Mouse (Mus musculus): ENCODE data around the gene Mark2.
"Not testable (repeated sequence)": the region's sequence is repeated elsewhere in the genome, so short reads cannot be mapped to it uniquely, and the experiment has no call there.

Mark2 gene

DNA sequence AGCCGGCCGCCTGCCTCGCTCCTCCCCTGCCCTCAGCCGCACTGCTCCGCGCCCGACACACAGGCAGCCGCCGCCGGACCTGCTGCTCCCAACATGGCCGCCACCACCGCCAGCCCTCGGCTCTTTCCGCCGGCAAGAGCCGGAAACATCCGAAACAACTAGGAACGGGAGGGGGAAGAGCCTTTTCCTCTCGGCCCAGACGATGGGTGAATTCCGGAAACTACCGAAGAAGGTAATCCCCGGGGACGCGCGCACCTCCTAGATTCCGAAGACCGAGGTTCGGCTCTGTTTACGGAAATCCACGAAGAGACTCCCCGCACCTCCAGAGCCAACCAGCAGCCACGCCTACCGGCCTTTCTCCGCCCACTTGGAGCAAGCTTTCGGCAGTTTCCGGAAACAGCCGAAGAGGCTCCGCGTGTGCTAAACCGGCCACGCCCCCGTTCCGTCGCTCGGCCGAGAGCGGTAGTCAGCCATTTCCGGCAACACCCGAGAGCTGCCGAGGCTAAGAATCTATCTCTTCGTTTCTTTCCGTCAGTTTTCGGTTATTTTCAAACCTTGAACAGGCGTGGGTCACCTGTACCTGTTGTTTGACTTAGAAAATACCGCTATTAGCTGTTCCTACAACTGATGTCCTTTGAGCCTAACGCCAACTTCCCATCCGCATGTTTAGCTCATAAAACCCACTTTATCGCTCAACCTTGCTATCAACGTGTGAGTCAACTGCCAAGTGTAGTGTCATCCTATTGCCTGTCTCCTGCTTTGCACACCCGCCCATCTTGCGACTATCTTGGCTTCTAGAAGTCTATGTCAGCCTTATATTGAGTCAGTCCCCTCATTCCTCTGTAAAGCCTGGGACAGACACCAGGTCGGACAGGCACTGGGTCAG, at the start of gene Mark2:
TSS of gene Mark2 (minus strand) at position 349 of the 886 bp plus-strand sequence.
- DNase-seq, result peak; percentile 100

DNA sequence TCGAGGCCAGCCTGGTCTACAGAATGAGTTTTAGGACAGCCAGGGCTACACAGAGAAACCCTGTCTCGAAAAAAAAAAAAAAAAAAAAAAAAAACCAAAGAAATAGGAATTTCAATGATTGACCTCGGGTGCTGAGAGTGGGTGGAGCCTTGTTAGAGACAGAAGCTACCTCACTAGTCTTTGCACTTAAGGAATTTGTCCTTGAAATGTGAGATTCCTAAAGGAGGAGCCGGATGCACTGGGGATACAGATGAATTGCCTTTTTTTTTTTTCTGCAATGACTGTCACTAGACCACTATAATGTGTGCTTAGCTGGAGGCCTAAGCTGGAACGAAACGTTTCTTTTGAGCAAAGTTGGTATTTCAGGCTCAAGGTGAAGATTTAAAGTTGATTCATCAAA, 46.8 kb upstream of the Mark2 start:
- DNase-seq, result no peak

DNA sequence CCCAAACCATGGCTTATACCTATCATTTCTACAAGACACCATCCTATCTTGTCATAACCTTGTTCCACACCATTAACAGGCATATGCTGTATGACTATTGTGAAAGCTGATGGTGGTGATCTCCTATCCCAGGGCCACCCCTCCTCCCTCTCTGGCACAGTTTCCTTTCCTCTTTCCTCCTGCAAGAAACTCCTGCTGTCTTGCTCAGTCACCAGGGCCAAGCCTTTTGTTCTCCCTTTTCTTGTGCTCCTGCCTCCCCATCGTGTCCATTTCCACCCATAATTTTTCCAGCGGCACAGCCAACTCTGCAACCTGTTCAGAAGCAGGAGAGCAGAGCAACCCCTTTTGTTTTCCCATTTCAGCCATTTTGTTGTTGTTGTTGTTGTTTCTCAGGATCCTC, 44.4 kb upstream of the Mark2 start:
- no peak for DNase-seq

GRCm38 (mm10) chr19:7382903-7383865, 41.5 kb upstream of the Mark2 start, which contains the start of gene Spindoc:
TSS of gene Spindoc (minus strand) at chr19:7382994.
- peak; percentile 99 for DNase-seq

DNA sequence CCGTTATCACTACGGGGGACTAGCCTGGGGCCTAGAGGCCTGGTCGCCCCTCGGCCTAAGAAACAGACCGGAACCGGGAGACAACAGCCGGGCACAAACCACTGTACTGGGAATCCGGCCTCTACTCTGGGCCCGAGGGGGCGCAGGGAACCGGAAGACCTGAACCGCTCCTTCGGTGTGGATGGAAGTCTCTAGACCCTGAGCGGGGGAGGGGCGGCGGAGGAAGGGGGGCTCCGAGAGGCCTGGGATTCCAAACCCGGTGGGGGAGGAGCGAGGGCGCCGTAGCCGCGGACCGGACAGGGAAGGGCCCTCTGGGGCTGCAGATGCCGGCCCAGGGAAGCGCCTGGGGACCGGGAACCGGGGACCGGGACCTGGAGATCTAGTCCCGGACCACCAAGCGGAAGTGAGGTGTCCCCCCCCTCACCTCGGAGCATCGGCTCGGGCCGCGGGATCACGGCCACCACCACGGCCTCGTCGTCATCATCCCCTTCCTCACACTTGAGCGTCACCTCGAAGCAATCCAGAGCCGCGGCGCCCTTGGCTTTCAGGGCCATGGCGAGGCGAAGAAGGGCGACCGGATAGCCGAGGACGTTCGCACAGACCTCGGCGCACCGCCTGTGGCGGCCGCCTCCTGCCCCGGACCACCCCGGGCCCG, 40.7 kb upstream of the Mark2 start:
- peak; percentile 65 for DNase-seq

- no peak for DNase-seq
These were observed 40.2 kb upstream of the Mark2 start for GRCm38 (mm10) chr19:7381906-7382247.

- no peak for DNase-seq
These were observed 36.0 kb upstream of the Mark2 start for GRCm38 (mm10) chr19:7377639-7378038.

DNA sequence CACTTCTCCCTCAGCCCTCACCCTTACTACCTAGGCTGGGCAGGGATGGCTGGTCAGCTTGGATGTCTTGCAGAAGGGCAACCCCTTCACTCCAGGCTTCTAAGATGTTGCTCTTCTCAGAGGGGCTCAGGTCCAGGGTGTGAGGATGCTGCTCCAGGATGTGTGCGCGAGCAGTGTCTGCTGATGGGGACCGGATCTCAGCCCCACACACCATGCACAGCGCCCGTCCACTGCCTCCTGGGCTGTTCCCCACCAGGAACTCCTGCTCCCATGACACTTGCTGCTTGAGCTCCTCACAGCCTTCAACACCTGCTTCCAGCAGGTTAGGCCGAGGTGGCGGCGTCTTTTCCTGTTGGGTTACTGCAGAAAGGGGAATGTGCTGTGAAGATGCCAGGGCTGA, 32.8 kb upstream of the Mark2 start:
- no peak for DNase-seq

DNA sequence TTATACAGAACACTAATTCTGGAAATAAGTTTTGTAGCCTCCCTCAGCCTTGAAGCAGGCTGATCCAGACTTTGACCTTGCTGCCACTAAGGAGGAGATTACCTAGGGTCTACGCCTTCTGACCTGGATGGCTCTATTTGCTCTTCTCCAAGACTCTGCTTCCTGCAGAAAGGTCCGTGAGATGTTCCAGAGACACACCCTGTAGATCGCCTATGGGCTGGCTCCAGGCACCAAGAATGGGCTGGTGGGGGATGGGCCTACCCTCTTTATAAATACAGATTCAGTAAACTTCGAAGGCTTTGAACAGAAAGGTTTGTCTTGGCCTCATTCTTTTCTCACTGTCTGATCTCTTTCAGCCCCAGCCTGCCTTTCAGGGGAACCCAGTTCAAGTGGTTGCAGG, 27.8 kb upstream of the Mark2 start:
- not testable (repeated sequence) for DNase-seq

DNA sequence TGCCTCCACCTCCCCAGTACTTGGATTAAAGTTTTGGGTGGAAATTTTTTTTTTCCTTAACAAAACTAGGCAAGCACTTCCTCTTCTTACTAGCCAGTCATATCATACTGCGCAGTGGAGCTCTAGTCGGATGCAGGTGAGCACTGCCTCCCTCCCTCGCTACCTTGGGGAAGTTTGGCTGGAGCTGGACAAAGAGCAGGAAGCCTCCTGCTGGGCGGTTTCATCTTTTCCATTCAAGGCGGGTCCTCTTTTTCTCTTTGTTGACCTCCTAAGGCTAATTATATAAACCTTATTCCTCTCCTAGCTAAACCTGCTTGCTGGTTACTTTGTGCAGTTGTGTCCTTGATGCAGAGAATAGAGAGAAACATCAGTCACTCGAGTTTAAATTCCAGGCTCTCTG, 12.0 kb upstream of the Mark2 start:
- no peak for DNase-seq

DNA sequence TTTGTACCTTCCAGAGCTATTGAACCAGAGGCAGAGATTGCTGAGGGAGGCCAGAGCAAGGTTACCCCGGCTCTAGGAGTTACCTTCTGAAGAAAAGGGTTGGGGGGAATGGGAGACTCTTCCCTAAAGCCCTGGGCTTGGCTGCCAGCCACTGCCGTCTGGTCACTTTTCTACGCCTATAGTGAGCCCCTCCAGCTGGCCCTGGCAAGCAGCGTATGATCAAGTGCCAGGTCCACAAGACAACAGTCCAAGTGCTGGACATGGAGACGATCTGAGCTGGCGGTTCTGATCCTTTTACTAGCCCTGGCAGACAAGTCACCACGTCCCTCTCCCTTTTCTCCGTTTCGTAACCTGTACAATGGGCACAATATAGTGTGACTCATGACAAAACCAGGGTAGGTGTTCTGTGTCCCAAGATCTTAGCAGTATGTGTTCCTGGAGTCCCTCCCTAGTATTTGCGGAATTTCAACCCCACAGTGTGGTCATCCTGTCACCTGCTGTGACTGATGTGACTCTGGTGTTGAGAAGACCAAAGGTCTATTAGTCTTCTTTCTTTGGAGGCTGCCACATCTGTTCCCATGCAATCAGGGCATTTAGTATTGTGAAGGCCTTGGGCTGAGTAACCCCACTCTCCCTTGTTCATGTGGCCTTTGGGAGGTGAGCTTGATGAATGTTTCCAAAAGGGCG, 11.3 kb upstream of the Mark2 start:
- no peak for DNase-seq

DNA sequence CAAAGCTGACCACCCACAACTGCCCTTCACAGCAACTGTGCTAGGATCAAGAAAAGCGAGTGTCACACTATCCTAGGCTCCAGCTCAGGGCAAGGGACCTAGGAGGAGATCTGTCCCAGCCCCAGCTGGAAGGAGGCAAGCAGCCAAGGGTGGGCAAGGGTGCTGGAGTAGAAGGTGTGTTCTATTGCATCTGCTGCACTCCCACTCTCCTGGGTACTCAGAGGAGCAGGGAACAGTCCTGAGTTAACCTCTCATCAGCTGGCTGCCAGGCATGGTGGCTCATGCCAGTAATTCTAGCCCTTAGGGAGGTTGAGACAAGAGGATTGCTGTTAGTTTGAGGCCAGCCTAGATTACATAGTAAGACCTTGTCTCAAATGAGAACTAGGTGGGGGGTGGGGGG, 8.3 kb upstream of the Mark2 start:
- no peak for DNase-seq

GRCm38 (mm10) chr19:7345235-7345755, 3.6 kb upstream of the Mark2 start:
- peak; percentile 24 for DNase-seq

- DNase-seq, result no peak
These were observed 986 bp upstream of the Mark2 start for GRCm38 (mm10) chr19:7342646-7343045.

GRCm38 (mm10) chr19:7340780-7341475, 732 bp downstream of the Mark2 start:
- DNase-seq, result peak; percentile 26

DNA sequence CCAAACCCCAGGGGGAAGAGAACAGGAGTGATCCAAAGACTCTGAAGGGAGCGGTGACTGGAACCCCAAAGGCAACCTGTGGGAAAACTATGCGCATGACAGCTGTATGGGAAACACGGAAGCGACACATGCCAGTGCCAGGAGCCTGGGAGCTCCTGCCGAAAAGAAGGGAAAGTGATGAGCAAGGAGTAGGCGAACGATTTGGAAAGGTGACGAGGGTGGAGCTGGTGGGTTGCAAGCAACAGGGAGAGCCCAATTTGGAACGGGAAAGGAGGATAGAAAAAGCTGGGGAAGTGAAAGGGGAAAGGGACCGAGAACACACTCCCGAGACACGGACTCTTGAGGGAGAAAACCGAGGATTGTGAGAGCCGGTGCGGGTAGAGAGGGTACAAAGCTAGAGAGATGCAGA, 1.3 kb downstream of the Mark2 start:
- DNase-seq, result no peak

DNA sequence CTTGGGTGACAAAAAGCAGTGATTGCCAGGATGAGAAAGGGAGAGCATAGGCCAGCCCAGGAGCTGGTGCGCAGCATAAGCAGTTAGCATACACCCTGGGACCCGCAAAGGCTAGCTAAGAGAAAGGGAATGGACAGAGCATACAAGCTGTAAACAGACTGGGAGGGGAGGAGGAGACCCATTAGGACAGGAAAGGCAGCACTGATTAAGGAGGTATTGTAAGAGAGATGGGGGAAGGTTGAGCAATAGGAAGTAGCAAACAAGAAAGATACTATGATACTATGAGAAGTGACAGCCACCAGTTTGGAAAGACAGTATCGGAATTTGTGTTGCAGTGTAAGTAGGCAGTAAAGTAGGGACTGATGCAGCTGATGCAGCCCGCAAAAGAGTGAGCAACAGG, 1.8 kb downstream of the Mark2 start:
- DNase-seq, result no peak

DNA sequence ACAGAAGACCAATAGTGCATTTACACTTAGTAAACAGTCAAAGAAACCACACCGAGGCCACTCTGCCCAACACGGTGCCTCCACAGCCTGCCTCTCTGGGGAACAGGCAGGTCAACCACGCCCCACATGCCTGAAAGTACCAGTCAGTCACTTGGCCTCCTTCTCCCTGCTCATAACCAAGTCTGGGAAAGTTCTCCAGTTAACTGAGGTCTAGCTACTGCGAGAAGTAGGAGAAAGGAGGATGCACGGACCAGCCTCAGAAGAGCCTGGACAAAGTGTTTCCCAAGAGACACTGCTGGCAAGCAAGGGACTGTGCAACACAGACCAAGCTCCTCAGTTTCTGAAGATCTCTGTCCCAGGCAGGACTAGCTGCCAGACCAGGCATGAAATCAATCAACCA, 2.6 kb downstream of the Mark2 start:
- DNase-seq, result peak; percentile 14

DNA sequence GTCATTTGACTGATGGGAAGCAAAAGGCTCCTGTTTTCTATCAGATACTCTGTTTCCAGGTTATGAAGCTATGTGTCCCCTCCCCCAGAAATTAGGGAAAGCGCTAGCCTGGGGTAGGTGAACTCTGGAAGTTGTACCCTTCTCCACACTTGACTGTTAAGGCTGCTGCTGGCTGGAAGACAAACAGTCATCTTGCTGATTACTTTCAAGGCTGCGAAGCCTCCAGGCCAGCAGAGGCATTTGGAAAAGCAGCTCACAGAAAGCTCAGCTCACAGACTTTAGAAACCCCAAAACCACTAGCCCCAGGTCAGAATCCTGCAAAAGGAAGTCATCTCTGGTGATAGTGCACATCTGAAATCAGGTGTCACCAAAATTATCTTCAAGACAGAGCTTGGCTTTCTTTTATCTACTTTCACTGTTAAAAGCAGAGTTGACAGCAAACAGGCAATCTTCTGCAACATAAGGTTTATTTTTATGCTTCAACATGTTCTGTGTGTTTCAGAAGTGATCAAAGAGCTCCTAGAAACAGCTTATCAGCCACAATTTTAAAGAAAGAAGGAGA, 3.8 kb downstream of the Mark2 start:
- no peak for DNase-seq

DNA sequence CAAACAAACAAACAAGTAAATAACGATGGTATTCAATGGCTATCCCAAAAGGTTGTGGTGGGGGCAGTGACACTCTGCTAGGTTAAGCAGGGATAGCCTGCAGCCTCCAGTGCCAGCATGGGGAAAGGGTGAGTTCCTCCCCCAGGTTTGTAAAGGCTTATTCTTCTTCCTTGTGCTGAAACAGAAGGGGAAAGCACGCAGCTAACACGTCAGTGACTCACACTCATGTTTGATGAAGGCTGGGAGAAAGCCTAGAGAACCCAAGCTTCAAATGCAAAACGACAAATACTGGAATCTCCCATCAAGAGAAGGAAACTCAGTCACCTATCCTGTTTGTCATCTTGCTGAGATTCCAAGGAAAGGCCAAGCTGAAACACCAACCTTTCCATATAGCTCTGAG, 6.0 kb downstream of the Mark2 start:
- no peak for DNase-seq

GRCm38 (mm10) chr19:7334049-7334448, 7.6 kb downstream of the Mark2 start:
- DNase-seq, result no peak
